Mouse (Mus musculus) CD4-positive, CD25-positive, alpha-beta regulatory T cell, adult 9 weeks (primary cell): ENCODE data around the gene Syce2. TPM values are rescaled to one million over a fixed set of nuclear protein-coding genes. Genes with fewer than 3 reads are reported as not detected.

Experiments
- polyA plus RNA-seq: library from polyadenylated mRNA; unstranded; fragments of 100-300 nt; shearing (Covaris generic); gene quantifications from one replicate; pipeline ENCODE4 v1.2.1, GENCODE M21; 2017

The Syce2 gene
- polyA plus RNA-seq: 7.1 TPM

DNA sequence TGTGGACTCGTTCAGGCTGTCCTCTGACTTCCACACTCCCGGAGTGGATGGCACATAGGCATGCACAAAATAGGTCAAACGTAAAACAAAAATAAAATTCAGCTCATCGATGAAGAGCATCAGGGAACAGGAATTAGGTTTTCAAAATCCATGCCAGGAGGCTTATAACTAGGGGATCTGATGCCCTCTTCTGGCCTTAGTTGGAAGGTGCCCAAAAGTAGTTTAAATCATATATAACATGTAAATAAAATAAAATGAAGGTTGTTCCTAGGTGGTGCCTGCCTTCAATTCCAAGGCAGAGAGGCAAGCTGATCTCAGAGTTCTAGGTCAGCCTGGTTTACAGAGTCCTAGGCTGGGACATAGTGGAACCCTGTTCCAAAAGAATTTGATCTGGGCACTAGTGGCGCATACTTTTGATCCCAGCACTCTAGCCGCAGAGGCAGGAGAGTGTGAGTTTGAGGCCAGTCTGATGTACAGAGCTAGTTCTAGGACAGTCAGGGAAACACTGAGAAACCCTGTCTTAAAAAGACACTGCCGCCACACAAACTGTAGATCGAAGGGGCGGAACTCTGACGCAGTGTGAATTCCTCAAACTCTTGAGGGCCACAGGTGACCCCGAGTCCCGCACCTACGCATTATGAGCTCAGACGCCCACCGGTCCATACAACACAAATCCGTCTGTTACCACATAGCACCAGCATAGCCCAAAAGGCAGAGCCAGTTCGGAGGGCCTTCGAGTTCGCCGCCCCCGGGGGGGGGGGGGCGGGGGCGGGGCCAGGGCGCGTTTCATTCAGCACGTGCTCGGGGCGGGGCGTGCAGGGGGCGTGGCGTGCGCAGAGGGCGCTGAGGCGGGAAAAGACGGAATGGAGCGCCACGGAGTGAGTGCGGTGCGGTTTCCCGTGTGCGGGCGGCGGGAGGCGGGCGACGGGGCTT, at the start of gene Syce2:
TSS of gene Syce2 (plus strand) at position 736 of the 933 bp plus-strand sequence.

DNA sequence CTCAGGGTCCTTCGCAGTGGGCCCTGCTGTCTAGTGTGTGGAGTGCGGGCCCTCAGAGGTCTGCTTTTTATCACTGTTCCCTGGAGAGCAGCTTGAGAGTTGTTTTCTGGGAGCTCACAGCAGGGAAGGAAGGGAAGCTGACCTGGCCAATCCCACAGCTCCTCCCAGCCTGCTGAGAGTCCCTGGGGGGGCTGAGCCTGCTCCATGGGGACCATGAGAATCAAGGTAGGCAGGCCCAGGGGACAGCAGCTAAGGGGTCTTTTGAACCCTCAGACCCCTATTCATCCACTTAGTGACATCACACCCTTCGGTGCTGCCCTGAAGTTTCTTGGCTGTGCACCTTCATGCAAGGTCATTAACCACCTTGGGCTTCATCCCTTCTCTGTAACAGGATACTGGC, 49.2 kb upstream of the Syce2 start, which contains the start of gene Dand5:
TSS of gene Dand5 (minus strand) at position 101 of the 400 bp plus-strand sequence.

DNA sequence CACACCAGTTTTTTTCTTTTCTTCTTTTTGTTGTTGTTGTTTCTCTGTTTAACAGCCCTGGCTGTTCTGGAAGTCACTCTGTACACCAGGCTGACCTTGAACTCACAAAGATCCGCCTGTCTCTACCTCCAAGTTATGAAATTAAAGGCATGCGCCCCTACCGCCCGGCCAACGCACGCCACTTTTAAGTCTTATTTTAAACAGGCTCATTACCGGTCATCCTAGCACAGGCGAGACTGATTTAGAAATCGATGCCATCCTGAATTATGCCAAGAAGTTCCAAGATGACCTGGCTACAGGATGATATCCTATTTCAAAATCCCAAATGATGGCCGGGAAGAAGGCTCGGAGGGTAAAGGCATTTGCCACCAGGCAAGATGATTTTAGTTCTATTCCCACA, 40.4 kb upstream of the Syce2 start, which contains the start of gene Gadd45gip1:
TSS of gene Gadd45gip1 (plus strand) at position 33 of the 400 bp plus-strand sequence.

DNA sequence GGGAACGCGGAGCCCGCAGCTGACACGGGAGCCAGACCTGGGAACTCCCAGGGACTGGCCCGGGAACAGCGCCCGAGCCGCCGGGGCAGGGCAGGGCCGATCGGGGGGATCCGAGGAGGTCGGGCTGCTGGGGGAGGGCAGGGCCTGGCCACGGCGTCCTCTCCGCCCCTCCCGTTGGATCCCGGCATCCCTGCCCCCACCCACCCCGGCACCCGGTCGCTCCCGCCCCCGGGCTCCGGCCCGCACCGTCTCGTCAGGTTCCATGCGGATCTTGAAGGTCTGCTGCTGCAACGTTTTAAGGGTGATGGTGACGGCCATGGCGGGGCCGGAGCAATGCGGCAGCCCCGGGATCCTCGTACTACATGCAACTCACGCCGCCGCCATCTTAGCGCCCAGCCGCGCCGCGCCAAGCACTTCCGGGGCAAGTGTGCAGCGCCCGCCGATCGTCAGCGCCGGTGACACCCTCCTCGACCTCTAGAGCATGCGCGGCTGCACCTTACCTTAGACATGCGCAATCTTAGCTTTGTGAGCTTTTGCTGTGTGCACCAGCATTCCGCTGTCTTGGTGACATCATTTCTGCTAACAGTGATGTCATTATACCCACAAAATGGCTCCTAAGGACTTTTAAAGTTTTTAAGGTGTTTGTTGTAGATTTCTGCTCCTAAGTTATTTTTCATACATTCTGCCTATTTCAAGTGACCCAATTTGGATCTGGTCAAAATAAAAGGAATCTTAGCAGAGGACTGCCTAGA, 31.5 kb upstream of the Syce2 start, which contains the start of gene Rad23a:
TSS of gene Rad23a (minus strand) at position 418 of the 752 bp plus-strand sequence.

DNA sequence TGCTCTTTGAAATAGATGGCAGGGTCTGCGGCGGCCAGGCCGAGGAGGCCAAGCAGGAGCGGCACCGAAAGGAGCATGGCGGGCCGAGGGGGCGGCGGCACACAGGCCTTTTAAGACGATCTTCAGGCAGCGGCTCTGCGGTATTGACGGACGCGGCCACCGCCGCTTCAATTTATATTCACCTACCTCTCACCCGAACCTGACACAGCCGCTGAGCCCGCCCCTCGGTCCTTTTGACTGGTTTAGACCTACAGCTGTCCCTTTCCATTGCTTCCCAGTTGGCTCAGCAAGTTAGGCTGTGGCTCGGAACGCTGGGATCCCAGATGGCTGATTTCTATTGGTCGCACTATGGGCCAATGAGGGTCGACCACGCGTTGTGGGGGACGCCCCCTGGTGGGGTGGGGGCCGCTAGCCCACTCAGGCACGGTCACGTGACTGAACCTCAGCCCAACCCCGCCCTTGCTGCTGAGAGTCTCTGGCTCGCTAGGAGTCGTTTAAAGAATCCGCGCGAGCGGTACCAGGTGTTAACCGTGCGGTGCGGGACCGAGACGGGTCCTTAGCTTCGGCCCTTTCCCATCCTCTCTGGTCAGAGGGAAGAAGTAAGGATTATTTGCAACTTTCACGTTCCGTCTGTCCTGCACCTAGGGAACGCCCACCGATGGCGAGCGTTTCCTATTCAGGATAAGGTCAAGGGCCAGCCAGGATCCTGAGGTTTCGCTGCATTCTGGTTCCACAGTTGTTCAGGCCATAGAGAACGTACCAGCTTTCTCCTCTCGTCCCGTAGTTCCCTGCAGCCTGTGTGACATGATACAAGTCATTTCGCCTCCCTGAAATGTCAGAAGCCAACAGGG, 25.0 kb upstream of the Syce2 start, which contains the start of gene Calr:
TSS of gene Calr (minus strand) at position 213 of the 851 bp plus-strand sequence.

DNA sequence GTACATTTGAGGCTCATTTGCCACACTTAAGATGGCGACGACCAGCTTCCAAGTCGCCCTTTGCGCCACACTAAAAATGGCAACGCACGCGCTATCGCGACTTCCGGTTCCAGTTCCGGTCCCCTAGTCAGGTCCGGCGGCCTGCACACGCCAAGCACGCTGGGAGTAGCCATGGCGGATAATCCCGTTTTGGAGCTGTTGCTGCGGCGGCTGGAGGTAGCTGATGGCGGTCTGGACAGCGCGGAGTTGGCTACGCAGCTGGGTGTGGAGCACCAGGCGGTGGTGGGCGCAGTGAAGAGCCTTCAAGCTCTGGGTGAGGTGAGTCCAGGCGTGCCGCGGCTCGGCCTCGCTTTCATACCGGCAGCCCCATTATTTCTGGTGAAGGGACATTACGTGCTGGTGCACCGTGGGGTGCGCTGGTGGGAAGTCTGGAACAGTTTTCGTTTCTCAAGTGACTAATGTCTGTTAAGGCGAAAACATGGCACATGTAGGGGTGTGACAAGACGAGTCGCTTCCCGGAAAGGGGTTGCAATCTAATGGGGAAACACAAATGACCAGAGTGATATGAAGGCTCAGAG, 15.0 kb upstream of the Syce2 start, which contains the start of gene Farsa:
TSS of gene Farsa (plus strand) at position 126 of the 578 bp plus-strand sequence.

DNA sequence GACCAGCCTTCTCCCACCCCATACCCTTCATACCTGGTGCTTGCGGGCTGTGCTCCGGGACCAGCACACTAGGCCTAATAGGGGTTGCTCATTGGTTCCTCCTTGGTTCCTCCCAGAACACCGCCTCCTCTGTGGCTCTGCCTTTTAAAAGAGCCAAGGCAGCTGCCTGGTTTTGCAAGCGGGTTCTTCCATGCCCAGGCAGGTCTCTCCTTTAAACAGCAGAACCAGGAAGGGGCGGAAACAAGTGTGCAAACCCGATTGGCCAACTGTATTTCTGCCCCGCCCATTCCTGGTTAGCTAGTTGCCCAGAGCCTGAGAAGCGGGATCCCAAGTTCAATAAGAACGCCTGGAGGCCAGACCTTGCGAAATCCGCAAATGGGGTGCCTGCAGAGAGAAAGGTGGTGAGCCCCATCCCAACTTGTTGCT, 21.8 kb downstream of the Syce2 start, which contains the start of gene Gcdh:
TSS of gene Gcdh (minus strand) at position 213 of the 426 bp plus-strand sequence.

DNA sequence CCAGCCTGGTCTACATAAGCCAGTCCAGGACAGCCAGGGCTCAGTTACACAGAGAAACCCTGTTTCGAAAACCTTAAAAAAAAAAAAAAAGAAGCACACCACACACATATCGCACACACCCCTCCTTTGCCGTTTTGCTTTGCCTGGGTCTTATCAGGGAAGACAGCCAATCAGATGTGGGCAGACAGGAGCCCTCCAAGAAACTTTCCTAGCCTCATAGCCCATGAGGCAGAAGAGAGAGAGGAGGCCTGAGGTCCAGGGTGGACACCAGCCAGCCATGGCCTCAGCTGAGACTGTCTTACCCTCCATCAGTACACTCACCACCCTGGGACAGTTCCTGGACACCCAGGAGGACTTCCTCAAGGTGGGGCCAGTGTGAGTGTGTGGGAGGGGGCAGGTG, 29.8 kb downstream of the Syce2 start, which contains the start of gene Klf1:
TSS of gene Klf1 (plus strand) at position 177 of the 400 bp plus-strand sequence.

DNA sequence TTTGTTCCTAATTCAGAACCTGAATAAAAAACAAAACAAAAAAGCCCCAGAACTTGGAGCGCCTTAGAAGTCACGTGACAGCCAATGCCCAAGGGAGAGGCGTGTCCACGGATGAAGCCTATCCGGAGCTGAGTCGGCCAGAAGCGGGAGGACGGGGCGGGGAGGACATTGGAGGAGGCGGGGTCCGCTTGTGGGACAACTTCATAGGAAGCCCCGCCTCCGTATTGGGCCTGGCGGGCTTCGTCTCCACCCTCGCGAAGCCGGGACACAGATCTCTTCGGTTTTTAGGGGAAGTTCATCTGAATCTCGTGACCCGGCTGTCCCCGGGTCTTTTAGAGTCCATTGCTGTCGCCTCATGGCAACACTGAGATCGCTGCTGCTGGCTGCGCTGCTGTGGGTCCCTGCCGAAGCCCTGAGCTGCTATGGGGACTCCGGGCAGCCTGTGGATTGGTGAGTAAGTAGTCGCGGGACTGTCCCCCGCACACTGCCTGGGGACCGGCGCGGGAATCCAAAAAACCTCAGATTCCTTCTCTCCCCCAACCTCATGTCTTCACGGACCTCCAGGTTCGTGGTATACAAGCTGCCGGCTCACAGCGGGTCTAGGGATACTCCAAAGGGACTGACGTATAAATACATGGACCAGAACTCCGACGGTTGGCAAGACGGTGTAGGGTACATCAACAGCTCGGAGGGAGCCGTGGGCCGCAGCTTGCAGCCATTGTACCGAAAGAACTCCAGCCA, 36.7 kb downstream of the Syce2 start, which contains the start of gene Dnase2a:
TSS of gene Dnase2a (plus strand) at position 140 of the 741 bp plus-strand sequence.

DNA sequence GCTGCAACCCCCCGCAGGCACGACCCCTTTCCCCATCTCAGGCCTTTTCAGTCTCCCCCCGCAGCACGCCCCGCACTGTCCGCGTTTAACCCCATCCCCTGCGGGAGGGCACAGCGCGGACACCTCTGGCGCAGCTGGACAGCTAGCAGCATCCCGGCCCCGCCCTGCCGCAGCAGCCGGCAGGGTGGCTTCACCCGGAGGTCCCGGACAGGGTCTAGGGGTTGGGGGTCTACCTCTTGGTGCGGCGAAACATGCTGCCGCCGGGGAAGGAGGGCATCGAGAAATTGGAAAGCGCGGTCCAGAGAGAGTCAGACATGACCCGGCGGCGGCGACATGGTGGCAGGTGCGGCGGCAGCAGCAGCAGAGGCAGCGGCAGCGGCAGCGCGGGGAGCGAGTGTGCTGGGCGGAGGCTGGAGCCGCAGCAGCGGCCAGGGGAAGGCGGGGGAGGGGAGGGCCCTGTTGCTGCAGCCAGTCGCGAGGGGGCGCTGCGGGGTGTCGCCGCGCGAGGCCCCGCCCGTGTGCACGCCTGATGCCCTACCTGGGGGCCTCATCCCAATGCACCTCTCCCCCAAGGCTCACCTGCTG, 65.1 kb downstream of the Syce2 start, which contains the start of gene Mast1:
TSS of gene Mast1 (minus strand) at position 398 of the 585 bp plus-strand sequence.

Other genes starting within 250 kb of the Syce2 start
- gene Ier2, start 209.3 kb upstream of the Syce2 start, polyA plus RNA-seq: 110 TPM
- gene Trmt1, start 185.8 kb upstream of the Syce2 start, polyA plus RNA-seq: 72.2 TPM
- gene Nacc1, start 184.2 kb upstream of the Syce2 start, polyA plus RNA-seq: 2.4 TPM
- gene Lyl1, start 170.7 kb upstream of the Syce2 start, polyA plus RNA-seq: 0.40 TPM
- gene G430095P16Rik, start 149.1 kb upstream of the Syce2 start, polyA plus RNA-seq: 35.6 TPM
- gene Nfix, start 71.8 kb upstream of the Syce2 start, polyA plus RNA-seq: 4.7 TPM
- 7.8 TPM for gene Dand5, start 49.3 kb upstream of the Syce2 start, polyA plus RNA-seq
- gene Gadd45gip1, start 40.6 kb upstream of the Syce2 start, polyA plus RNA-seq: 20.8 TPM
- gene Rad23a, start 31.4 kb upstream of the Syce2 start, polyA plus RNA-seq: 200 TPM
- gene Calr, start 25.2 kb upstream of the Syce2 start, polyA plus RNA-seq: 494 TPM
- 110 TPM for gene Farsa, start 15.1 kb upstream of the Syce2 start, polyA plus RNA-seq
- gene Gcdh, start 21.8 kb downstream of the Syce2 start, polyA plus RNA-seq: 38.4 TPM
- gene Klf1, start 29.8 kb downstream of the Syce2 start, polyA plus RNA-seq: 0.60 TPM
- gene Dnase2a, start 36.4 kb downstream of the Syce2 start, polyA plus RNA-seq: 22.3 TPM
- 1.3 TPM for gene Mast1, start 65.2 kb downstream of the Syce2 start, polyA plus RNA-seq
- gene Rtbdn, start 74.9 kb downstream of the Syce2 start, polyA plus RNA-seq: not detected
- not detected for gene Gm49661, start 97.3 kb downstream of the Syce2 start, polyA plus RNA-seq
- 233 TPM for gene Prdx2, start 97.5 kb downstream of the Syce2 start, polyA plus RNA-seq
- gene Rnaseh2a, start 97.7 kb downstream of the Syce2 start, polyA plus RNA-seq: 108 TPM
- gene Junb, start 106.6 kb downstream of the Syce2 start, polyA plus RNA-seq: 339 TPM
- 4.4 TPM for gene Hook2, start 118.5 kb downstream of the Syce2 start, polyA plus RNA-seq
- gene Best2, start 142.4 kb downstream of the Syce2 start, polyA plus RNA-seq: not detected
- gene Asna1, start 153.2 kb downstream of the Syce2 start, polyA plus RNA-seq: 60.6 TPM
- 122 TPM for gene Trir, start 154.7 kb downstream of the Syce2 start, polyA plus RNA-seq
- 51.4 TPM for gene Tnpo2, start 164.8 kb downstream of the Syce2 start, polyA plus RNA-seq
- gene Fbxw9, start 187.9 kb downstream of the Syce2 start, polyA plus RNA-seq: 10.1 TPM
- gene Gm5741, start 195.9 kb downstream of the Syce2 start, polyA plus RNA-seq: 2.5 TPM
- 57.7 TPM for gene Dhps, start 199.6 kb downstream of the Syce2 start, polyA plus RNA-seq
- 190 TPM for gene Wdr83os, start 208.6 kb downstream of the Syce2 start, polyA plus RNA-seq
- gene Wdr83, start 209.2 kb downstream of the Syce2 start, polyA plus RNA-seq: 46.6 TPM
- gene Man2b1, start 211.2 kb downstream of the Syce2 start, polyA plus RNA-seq: 167 TPM